Mouse (Mus musculus) spleen, adult 12 weeks (tissue): ENCODE measurements around the gene Tm2d3.

Source experiments
- DNase-seq: peaks from one replicate; pipeline ENCODE4 v3.0.0; 2022; ENCODE audit warnings: low spot score

Tm2d3 gene

DNA sequence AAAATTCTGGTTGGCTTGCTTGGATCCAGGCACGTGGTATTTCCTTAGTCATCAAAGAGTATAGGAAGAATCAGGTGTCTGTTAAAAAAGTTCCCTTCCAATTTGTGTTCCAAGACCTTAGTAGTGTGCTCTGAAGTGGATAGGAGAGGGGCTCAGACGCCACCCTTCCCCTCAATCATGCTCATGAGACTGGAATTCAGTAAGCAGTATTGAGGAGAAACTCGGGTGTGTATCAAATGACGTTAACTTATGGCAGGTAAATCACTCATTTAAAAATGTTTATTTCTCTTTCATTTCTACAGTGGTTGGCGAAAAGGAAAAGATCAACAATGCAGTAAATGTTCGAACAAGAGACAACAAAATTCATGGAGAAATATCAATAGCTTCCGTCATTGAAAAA lies at the start of gene Tm2d3:
TSS of gene Tm2d3 (plus strand) at position 301 of the 400 bp plus-strand sequence.
- no peak for DNase-seq

DNA sequence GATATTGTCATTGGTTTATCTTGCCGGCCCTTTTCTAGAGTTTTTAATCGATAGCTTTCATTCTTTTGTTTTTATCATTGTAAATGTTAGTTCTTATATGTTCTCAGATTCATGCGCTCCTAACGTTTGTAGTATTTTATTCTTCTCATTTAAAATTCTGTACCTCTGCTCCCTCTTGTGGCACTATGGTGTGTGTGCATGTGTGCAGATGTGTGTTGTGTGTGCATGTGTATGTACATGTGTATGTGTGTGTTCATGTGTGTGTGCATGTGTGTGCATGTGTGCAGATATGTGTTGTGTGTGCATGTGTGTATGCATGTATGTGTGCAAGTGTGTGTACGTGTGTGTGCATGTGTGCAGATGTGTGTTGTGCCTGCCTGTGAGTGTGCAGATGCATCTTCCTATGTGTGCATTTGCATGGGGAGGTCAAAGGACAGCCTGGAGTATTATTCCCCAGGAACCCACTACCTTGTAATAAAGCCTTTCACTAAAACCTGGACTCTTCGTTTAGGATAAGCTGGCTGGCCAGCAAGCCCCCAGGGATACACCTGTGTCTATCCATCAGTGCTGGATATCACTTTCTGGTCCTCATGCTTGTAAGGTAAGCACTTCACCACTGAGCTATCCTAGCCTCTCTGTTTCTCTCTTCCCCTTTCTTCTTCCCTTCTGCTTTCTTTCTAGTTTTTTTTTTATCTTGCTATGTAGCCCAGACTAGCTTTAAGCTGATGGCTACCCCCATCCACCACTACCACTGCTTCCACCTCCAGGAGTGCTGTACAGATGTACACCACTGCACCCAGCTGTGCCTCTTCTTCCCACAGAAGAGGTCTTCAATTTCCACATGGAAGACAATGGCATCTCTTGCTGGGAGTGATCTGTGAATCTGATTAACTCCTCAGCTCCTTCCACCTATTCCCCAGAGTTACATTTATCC lies 48.3 kb upstream of the Tm2d3 start:
- DNase-seq: no peak

DNA sequence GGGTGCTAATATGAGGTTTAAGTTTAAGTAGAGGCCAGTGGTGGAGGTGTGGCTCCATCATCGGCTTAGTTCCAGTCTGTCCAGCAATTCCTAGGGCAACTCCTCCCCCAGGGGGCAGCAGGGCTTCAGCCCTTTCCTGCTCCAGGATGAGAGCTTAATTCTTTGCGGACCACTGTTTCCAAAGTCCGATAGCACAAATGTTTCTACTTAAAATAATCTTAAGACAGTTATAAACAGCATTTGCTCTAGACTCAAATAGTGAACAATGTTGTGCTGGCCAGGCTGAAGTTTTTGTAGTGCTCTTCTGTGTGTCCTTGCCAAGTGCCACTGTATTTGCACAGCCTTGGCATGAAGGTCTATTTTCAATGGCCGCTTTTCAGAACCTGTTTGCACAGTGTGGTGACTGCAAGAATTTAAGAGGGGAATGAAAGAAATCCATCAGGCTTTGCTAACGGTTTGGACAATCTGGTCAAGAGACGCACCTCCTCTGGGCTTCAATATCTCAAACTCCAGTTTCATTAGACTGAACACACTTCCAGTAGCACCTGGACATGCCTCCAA lies 47.0 kb upstream of the Tm2d3 start:
- no peak for DNase-seq

DNA sequence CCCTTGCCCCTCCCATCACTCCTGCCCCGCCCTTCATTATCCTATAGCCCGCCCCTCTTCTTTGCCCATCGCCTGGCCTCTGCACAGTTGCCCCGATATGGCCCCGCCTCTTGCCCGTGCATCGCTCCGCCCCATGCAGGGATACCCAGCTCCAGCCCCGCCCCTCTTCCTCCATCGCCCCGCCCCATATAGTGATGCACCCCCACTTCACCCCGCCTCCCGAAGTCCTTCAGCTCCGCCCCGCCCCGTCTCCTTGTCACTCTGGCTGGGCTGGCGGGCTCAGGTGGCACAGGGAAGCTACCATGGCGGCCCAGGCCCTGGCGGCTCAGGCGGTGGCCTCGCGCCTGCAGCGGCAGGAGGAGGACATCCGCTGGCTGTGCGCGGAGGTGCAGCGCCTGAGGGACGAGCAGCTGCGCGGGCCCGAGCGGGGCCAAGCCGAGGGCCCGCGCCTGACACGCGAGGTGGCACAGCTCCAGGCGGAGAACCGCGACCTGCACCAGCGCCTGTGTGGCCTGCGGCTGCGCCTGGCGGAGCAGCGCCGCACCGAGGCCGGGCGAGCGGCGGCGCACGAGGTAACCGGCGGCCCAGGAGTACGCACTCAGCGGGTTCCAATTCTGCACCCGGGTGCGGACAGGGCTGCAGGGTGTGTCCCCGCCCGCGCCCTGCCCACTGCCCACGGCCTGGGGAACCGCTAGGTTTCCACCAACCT lies 46.2 kb upstream of the Tm2d3 start, which contains the start of gene Tarsl2:
TSS of gene Tarsl2 (plus strand) at position 256 of the 709 bp plus-strand sequence.
- DNase-seq: peak; percentile 98

DNA sequence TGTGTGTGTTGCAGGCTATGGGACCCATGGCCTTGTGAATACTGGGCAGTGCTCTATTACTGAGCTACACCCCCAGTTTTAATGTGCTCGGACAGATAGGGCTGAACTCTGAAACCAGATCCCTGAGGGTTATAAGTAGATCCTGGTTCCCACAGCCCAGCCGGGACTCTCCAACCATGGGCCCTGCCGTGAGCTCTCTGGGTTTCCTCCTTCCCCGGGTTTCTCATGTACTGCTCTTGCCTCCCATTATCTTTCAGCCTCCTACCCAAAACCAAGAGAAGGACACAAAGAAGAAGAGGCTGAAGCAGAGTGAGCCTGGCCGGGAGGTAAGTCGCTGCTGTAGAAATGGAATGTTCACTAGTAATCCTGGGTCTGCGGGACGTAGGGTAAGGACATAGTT lies 45.0 kb upstream of the Tm2d3 start:
- no peak for DNase-seq

DNA sequence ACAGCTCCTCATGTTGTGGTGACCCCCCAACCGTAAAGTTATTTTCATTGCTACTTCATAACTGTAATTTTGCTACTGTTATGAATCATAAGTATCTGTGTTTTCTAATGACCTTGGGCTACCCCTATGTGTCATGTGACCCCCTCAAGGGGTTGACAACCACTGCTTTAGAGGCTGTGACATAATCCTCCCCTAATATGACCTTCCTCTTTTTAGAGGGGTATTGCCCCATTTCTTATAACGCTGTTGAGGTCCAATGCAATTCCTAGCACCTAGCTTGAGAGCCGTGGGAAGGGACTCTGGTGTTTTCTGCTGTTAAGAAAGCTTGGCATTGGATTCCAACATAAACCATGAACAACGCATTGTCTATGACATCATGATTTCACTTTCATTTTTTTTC lies 40.3 kb upstream of the Tm2d3 start:
- no peak for DNase-seq

DNA sequence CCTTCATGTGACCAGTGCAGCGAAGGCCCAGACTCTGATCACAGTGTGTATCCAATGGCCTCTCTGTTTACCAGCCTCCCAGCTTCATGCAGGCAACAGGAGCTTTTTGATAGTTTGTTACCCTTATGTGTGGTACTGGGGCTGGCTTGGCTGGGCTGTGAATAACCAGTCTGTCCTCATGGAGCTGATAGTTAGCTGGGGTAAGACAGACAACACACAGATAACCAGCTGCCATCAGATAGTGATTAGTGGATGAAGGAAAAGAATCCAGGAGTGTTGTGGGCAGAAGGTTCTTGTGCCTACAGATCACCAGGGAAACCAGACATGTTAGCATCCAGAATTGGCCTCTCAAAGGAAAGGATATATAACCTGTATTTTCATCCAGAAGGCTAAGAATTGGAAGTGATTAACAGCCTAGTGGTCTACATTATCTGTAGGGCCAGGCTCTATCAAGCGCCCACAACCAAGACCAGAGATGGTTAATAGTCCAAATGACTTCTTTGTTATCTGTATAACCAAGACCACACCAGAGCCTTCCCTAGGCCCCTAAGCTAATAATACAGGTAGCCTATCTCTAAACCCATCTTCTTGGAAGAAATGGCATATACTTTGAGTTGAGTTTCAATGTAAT lies 33.4 kb upstream of the Tm2d3 start:
- DNase-seq: no peak

DNA sequence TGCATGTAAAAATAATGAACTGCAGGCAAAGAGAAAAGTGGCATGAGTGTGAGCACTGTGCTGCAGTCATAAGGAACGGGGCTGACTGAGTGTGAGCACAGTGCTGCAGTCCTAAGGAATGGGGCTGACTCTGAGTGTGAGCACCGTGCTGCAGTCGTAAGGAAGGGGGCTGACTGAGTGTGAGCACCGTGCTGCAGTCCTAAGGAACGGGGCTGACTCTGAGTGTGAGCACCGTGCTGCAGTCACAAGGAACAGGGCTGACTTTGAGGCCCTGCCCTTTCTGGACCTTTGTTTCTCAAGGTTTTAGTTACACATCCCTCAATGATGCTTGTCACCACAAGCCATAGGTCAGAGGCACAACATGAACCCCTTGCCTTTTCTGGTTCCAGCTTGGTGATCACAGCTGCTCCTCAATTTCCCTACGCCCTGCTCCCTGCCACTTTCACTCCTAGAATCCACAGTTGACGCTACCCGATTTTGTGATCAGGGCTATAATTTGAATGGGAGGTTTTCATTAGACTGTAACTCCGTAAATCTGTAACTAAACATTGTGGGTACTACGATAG lies 27.7 kb upstream of the Tm2d3 start:
- DNase-seq: no peak

DNA sequence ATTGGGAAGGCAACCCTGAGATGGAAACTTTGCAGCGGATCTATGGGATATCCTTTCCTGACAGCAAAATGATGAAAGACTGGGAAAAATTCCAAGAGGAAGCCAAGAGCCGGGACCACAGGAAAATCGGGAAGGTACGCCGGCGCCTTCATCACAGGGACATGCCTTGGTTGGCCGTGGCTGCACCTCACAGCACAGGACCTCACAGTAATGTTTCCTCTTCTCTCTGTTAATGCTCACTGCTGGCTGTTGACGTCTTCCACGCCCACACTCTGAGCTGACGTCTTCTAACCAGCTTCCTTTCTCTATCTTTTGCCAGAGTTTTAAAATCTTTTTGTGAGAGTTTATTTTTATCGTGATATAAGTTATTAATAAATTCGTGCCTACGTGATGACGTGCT lies 27.1 kb upstream of the Tm2d3 start:
- no peak for DNase-seq

DNA sequence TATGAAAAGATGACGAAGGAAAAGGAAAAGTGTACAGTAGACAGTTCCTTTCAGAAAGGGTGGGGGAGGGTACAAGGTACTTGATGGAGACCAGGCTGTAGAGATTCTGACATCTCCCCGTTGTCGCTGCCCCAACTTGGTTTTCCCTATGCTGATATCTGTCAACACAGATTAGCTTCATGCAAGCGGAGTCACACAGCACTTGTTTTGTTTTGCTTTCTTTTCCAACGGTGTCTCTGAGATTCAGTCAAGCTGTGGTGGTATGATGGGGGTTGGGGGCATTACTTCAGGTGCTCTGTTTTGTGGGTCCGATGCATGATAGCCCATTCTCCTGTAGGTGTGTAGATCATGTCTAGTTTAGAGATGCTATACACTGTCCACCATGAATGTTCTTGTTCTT lies 23.5 kb upstream of the Tm2d3 start:
- DNase-seq: no peak

DNA sequence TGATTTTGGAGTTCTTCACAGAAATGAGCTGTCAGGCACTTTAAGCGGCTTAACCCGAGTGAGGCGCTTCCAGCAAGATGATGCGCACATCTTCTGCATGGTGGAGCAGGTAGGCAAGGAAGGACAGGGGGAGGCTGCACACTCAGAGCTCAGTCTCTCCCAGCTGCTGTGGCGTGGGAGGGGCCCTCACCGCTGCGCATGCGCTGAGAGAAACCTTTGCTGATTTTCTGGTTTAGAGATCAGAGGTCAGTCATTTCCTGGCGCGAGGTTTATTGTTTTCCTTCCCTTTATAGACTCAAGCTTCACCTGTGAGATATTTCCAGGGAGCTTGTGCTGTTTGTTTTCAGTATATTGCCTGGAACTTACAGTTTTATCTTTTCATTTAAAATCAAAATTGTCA lies 12.9 kb upstream of the Tm2d3 start:
- DNase-seq: no peak

DNA sequence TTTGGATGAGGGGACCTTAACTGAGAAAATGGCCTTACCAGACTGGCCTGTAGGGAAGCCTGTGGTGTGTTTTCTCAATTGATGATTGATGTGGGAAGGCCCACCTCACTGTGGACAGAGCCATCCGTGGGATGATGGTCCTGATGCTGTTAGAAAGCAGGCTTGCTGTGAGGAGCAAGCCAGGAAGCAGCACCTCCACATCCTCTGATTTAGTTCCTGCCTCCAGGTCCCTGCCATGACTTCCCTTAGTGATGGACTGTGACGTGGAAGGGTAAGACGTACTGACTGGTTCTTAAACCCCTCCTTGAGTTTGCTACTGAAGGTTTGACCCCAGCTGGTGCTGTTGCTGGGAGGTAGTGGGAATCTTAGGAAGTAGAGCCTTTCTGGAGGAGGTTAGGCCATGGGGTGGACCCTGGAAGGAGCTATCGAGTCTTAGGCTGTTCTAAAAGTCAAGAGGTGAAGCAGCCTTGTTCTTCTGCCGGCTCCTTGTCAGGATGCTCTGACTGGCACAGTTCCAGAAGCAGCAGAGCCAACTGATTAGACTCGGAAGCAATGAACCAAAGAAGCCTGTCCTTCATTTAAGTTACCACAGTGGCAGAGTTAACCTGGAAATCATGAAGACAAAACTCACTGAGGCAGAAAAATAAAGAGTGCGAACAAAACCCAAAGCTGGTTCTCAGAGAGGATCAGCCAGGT lies 11.9 kb upstream of the Tm2d3 start:
- DNase-seq: no peak

DNA sequence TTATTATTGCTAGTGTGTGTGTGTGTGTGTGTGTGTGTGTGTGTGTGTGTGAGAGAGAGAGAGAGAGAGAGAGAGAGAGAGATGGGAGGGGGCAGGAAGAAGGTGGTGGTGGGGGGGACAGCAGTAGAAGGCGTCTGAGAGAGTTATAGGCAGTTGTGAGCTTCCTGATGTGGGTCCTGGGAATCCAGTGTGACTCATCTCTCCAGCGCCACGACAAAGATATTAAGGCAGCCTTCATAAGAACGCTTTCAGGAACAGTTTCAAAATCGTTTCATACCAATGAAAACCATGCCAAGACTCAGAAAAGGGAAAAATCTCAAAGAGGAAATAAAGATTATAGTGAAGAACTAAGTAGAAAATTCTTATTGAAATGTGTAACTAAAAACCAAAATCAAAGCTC lies 9.8 kb upstream of the Tm2d3 start:
- DNase-seq: no peak

DNA sequence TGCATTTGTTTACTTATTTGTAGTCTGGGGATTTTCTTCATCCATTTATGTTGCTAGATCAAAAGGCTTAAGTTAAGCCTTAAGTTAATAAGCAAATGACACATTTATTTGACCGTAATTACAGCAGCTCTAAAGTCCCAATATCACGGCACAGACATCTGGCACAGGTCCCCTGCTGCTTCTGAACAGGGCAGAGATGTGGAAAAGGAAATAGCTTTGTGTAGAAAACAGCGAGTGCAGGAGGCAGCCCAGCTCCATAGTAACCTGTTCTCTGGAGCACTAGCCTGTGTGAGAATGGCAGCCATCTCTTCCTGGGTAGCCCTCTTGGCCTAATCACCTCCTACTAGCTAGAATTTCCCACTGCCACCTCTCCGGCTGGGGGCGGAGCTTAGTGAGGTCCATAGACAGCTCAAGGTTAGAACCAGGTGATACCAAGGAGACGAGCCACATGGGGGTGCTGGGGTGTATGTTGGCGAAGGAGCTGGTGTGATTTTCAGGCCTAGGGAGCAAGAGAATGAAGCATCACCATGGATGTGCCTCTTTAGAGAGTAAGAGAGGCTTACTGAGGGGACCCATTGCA lies 6.6 kb upstream of the Tm2d3 start:
- no peak for DNase-seq

DNA sequence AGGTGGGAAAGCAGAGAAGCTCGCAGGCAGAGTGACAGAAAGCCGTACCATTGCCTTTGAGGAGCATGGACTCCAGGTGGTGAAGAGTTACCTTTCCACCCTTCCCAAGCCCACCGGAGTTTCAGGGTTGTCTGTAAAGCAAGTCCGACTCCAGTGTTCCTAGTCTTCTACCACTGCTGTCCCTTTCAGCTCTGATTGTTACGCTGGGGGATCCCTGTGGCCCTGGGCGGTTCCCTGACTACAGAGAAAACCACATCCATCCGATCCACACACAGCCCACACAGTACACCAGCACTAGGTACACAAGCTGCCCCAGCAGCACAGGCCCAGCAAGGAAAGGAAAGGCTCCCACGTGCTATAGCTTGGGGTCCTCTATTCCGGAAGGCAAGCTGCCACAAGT lies 4.3 kb upstream of the Tm2d3 start:
- DNase-seq: no peak

DNA sequence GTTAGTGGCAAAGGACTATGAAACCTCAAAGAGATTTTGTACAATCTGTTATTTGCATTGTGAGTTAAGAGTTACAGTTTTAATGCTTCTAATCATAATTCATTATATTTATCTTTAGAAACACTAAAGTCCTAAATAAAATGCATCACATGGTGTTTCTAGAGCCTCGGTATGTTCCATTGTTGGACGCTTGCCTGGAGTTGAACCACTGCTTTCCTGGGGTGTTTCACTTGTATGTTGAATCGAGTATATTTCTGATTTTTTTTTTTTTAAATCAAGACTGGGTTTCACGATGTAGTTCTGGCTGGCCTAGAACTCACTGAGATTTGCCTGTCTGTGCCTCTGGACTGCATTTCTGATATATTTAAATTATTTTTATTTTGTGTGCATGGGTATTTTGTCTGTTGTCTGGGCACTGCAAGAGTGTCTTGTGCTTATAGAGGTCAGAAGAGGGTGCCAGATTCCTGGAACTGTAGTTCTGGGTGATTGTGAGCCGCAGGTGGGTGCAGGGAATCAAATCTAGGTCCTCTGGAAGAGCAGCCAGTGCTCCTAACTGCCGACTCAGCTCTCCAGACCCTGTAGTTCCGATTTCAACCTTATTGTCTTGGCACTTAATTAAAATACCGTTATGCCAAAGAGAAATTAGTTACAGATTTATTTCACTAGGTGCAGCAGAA lies 1.1 kb downstream of the Tm2d3 start:
- no peak for DNase-seq

DNA sequence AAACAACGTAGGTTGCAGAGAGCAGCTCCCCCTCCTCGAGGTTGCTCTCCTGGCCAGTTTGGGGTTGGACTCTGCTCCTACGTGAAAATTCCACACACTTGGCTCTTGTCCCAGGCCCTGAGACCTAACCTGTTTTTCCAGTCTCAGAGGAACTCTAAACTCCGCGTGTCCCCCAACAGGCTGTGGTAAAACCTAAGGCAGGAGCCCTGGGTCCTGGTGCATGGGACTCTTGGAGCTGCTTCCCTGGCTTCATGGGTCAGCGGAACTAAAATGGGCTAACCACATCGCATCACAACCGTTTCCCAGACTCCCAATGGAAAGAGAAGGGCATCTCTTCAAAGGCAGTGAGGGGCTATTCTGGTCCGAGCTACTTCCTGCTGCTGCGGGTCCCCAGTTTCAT lies 1.9 kb downstream of the Tm2d3 start:
- DNase-seq: no peak

DNA sequence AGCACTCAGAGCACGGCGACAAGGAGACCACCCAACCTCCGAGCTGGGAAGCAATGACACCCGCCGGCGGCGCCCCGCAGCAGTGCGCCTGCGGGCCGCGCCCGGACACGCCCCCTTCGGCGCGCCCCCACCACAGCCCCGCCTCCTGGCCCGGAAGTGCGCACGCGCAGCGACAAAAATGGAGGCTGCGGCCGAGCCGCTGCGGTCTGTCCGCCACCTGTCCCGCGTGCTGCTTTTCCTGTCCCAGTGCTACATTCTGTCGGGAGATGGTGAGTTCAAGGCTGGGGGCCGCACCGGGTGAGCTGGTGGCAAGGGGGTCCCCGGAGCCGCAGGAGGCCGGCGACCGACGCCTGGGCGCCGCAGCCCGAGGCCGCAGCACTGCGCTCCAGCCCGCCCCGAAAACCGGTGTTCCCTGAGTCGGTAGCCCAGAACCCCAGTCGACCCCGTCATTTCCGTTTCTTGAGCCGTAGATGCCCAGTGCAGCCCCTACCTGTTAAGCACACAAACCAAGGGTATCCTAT lies 2.4 kb downstream of the Tm2d3 start:
- peak; percentile 85 for DNase-seq

DNA sequence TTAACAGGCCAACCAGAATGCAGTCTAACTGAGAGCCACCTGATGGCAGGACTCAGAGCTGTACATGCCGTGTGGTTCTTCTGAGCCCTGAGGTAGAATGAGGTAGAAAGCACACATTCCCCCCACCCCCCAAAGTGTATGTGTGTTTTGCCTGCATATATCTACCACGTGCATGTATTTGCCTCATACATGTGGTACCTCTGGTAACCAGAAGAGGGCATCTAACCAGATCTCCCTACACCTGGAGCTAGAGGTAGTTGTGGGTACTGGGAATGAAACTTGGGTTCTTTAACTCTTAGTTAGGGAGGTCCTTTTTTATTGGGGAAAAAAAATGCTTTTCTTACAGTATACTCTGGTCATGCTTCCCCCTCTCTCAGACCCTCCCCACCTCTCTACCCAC lies 5.5 kb downstream of the Tm2d3 start:
- DNase-seq: no peak

DNA sequence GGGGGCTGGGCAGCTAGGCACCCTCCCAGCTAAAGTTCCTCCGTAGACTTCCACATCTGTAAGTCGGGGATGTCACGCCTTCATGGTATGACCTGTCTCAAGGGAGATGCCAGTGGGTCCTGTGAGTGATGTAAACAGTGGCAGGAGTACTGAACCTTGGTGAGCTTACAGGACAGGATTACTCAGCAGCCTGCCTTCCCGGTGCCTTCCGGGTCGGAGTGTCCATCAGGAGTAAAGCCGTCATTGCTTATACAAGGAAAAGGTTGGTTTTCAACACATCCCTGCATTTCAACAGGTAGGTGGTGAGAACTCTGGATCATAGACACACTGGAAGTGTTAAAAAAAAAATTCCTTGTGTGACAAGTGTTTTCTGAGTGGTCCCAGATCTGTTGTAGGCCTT lies 11.1 kb downstream of the Tm2d3 start:
- DNase-seq: no peak
